Mouse (Mus musculus): ENCODE measurements around the gene Krtap4-6.

GRCm38 (mm10) chr11:99637086-99637485, 28.7 kb downstream of the Krtap4-6 start:
- no peak for TF ChIP-seq CTCF (IDR thresholded peaks at IDR 0.05; ENCODE audit: low read depth)
- no peak for TF ChIP-seq EP300 (IDR thresholded peaks at IDR 0.05; ENCODE audit: low read depth)

Measured in liver, postnatal 0 days (tissue).